Mouse (Mus musculus) stomach, embryonic 14.5 days (tissue): ENCODE measurements around the gene Znrd1as. TPM values are rescaled to one million over a fixed set of nuclear protein-coding genes. Genes with fewer than 3 reads are reported as not detected.
A peak's percentile ranks its signal among the peaks of the same experiment; 100 is the strongest.

ENCODE experiments used
- ATAC-seq: fragments of 200-750 bp; cut with Nextera tagmentation; 2 replicates; pipeline ENCODE4 v1.8.0; 2017; ENCODE audit warnings: low read depth, moderate TSS enrichment; ENCODE audit not compliant: insufficient number of reproducible peaks, insufficient read depth, low FRiP score
- H3K27ac ChIP-seq: fragments of 300-500 bp; sonication (generic); 2 replicates; pipeline ENCODE4 v1.5.1; 2014; ENCODE audit warnings: mild to moderate bottlenecking, low read length, moderate library complexity, mixed read lengths
- H3K27me3 ChIP-seq: fragments of 300-500 bp; sonication (generic); 2 replicates; pipeline ENCODE4 v1.6.1; 2014; ENCODE audit warnings: low read length, control low read depth, mixed read lengths; ENCODE audit not compliant: control insufficient read depth, insufficient read depth
- H3K36me3 ChIP-seq: fragments of 300-500 bp; sonication (generic); 2 replicates; pipeline ENCODE4 v1.6.1; 2014; ENCODE audit warnings: mild to moderate bottlenecking, control low read depth, low read length, moderate library complexity, mixed read lengths; ENCODE audit not compliant: control insufficient read depth, insufficient read depth
- H3K4me1 ChIP-seq: fragments of 300-500 bp; sonication (generic); 2 replicates; pipeline ENCODE4 v1.6.1; 2014; ENCODE audit warnings: low read length, control low read depth, mixed read lengths; ENCODE audit not compliant: control insufficient read depth, insufficient read depth
- H3K4me2 ChIP-seq: fragments of 300-500 bp; sonication (generic); replicated peaks from 2 replicates; pipeline ENCODE4 v1.6.1; 2014; ENCODE audit warnings: low read depth, low read length, control low read depth
- H3K4me3 ChIP-seq: fragments of 300-500 bp; sonication (generic); 2 replicates; pipeline ENCODE4 v1.5.1; 2014; ENCODE audit warnings: low read depth, low read length, control low read depth
- H3K9ac ChIP-seq: fragments of 300-500 bp; sonication (generic); replicated peaks from 2 replicates; pipeline ENCODE4 v1.6.1; 2014; ENCODE audit warnings: low read depth, mild to moderate bottlenecking, control low read depth, low read length, moderate library complexity, mixed read lengths
- H3K9me3 ChIP-seq: fragments of 300-500 bp; sonication (generic); 2 replicates; pipeline ENCODE4 v1.6.1; 2016; ENCODE audit warnings: low read depth, low read length, control low read depth; ENCODE audit not compliant: control insufficient read depth
- WGBS: fragments of 180-500 bp; shearing (Covaris S2); extraction: QIAGEN DNeasy Blood & Tissue Kit; methylation state at CpG from one replicate; pipeline ENCODE4 v1.1.7; 2014; 5-methylcytosine and 5-hydroxymethylcytosine counted together
- polyA plus RNA-seq: library from polyadenylated mRNA; unstranded; fragments of >200 nt; fragmentation: Nextera tagmentation; extraction: Ambion mirVana; gene quantifications from 2 replicates; pipeline ENCODE4 v1.2.1, GENCODE M21; 2014

Znrd1as gene
- 6.8 and 8.1 TPM in 2 replicates for polyA plus RNA-seq

- ATAC-seq = peak; percentile 98
- no peaks in the 10 kb centered on the region for H3K9me3 ChIP-seq
- WGBS = under 1% methylated on average over 46 of the region's 46 CpGs
Measured at GRCm38 (mm10) chr17:36957999-36958743, at the start of gene Znrd1as, which contains the start of gene Znrd1. Gene Znrd1as (plus strand): TSS chr17:36958592. Gene Znrd1 (minus strand): TSS chr17:36958559.

GRCm38 (mm10) chr17:36909802-36910201, 48.6 kb upstream of the Znrd1as start:
- H3K27me3 ChIP-seq = no peaks in the 10 kb centered on the region
- ATAC-seq = no peak
- no peak overlapping the region for H3K27ac ChIP-seq
- no peaks in the 10 kb centered on the region for H3K36me3 ChIP-seq
- no peaks in the 10 kb centered on the region for H3K9me3 ChIP-seq
- no peak overlapping the region for H3K4me2 ChIP-seq
- no peak overlapping the region for H3K4me3 ChIP-seq
- no peak overlapping the region for H3K9ac ChIP-seq
- WGBS = 55% methylated on average over 4 of the region's 4 CpGs
- no peaks in the 10 kb centered on the region for H3K4me1 ChIP-seq

More at GRCm38 (mm10) chr17:36957999-36958743, at the start of gene Znrd1as, which contains the start of gene Znrd1:
- peaks cover 12% of the 10 kb centered on the region; the same call in 1 of the 2 replicates for H3K36me3 ChIP-seq
- peaks cover 5% of the 10 kb centered on the region; the same call in 1 of the 2 replicates for H3K4me1 ChIP-seq
- H3K9ac ChIP-seq = peak within 1 kb of the TSS; percentile 71
- H3K4me2 ChIP-seq = peak within 1 kb of the TSS; percentile 63
- peak within 1 kb of the TSS; percentile 64 for H3K4me3 ChIP-seq
- no peaks in the 10 kb centered on the region for H3K27me3 ChIP-seq
- peak within 1 kb of the TSS; percentile 68; the same call in 1 of the 2 replicates for H3K27ac ChIP-seq

- 56% methylated on average over 2 of the region's 2 CpGs for WGBS
- no peak overlapping the region for H3K9ac ChIP-seq
- no peaks in the 10 kb centered on the region for H3K4me1 ChIP-seq
- no peaks in the 10 kb centered on the region for H3K9me3 ChIP-seq
- H3K27ac ChIP-seq = no peak overlapping the region
- no peaks in the 10 kb centered on the region for H3K36me3 ChIP-seq
- no peak overlapping the region for H3K4me2 ChIP-seq
- H3K4me3 ChIP-seq = no peak overlapping the region
- H3K27me3 ChIP-seq = no peaks in the 10 kb centered on the region
- ATAC-seq = no peak
Measured at GRCm38 (mm10) chr17:36912031-36912430, 46.4 kb upstream of the Znrd1as start.

- Histone ChIP-seq H3K4me3 (no peak overlapping the region), H3K27ac (no peak overlapping the region), H3K4me2 (no peak overlapping the region), H3K9me3 (no peaks in the 10 kb centered on the region), H3K27me3 (no peaks in the 10 kb centered on the region), H3K4me1 (no peaks in the 10 kb centered on the region), H3K9ac (no peak overlapping the region), H3K36me3 (no peaks in the 10 kb centered on the region)
- ATAC-seq = no peak
- WGBS = 21% methylated on average over 2 of the region's 2 CpGs
Measured at GRCm38 (mm10) chr17:36914108-36914507, 44.3 kb upstream of the Znrd1as start.

- Histone ChIP-seq H3K4me2 (no peak overlapping the region), H3K9me3 (no peaks in the 10 kb centered on the region), H3K9ac (no peak overlapping the region), H3K36me3 (no peaks in the 10 kb centered on the region), H3K4me3 (no peak overlapping the region), H3K27ac (no peak overlapping the region), H3K27me3 (no peaks in the 10 kb centered on the region), H3K4me1 (no peaks in the 10 kb centered on the region)
- WGBS = 15% methylated on average over 9 of the region's 9 CpGs
- no peak for ATAC-seq
Measured at GRCm38 (mm10) chr17:36915076-36915475, 43.3 kb upstream of the Znrd1as start.

- no peaks in the 10 kb centered on the region for H3K27me3 ChIP-seq
- no peak overlapping the region for H3K4me2 ChIP-seq
- peak; percentile 65; the same call in 1 of the 2 replicates for ATAC-seq
- H3K4me3 ChIP-seq = no peak overlapping the region
- no peaks in the 10 kb centered on the region for H3K9me3 ChIP-seq
- no peak overlapping the region for H3K27ac ChIP-seq
- H3K4me1 ChIP-seq = no peaks in the 10 kb centered on the region
- WGBS = 46% methylated on average over 15 of the region's 15 CpGs
- H3K36me3 ChIP-seq = no peaks in the 10 kb centered on the region
- H3K9ac ChIP-seq = no peak overlapping the region
Measured at GRCm38 (mm10) chr17:36920239-36920638, 38.2 kb upstream of the Znrd1as start.

- Histone ChIP-seq H3K36me3 (no peaks in the 10 kb centered on the region), H3K27me3 (no peaks in the 10 kb centered on the region), H3K4me3 (no peak overlapping the region), H3K27ac (no peak overlapping the region), H3K9me3 (no peaks in the 10 kb centered on the region), H3K4me1 (no peaks in the 10 kb centered on the region), H3K4me2 (no peak overlapping the region), H3K9ac (no peak overlapping the region)
- no peak for ATAC-seq
- WGBS = 79% methylated on average over 4 of the region's 4 CpGs
Measured at GRCm38 (mm10) chr17:36922715-36923114, 35.7 kb upstream of the Znrd1as start.

GRCm38 (mm10) chr17:36923491-36923890, 34.9 kb upstream of the Znrd1as start:
- Histone ChIP-seq H3K4me1 (no peaks in the 10 kb centered on the region), H3K27ac (no peak overlapping the region), H3K4me3 (no peak overlapping the region), H3K9me3 (no peaks in the 10 kb centered on the region), H3K36me3 (no peaks in the 10 kb centered on the region), H3K4me2 (no peak overlapping the region), H3K9ac (no peak overlapping the region), H3K27me3 (no peaks in the 10 kb centered on the region)
- ATAC-seq = no peak
- WGBS = 57% methylated on average over 4 of the region's 4 CpGs
